Mouse (Mus musculus) kidney, embryonic 16.5 days (tissue): ENCODE results near the gene Mrrf. TPM values are rescaled to one million over a fixed set of nuclear protein-coding genes. Genes with fewer than 3 reads are reported as not detected.

Source experiments
- ATAC-seq: fragments of 200-750 bp; cut with Nextera tagmentation; 2 replicates; pipeline ENCODE4 v1.8.0; 2017; ENCODE audit warnings: moderate TSS enrichment; ENCODE audit not compliant: low FRiP score, low TSS enrichment
- H3K27ac ChIP-seq: fragments of 300-500 bp; sonication (generic); 2 replicates; pipeline ENCODE4 v1.5.1; 2014; ENCODE audit warnings: low read length
- H3K27me3 ChIP-seq: fragments of 300-500 bp; sonication (generic); 2 replicates; pipeline ENCODE4 v1.6.1; 2014; ENCODE audit warnings: low read length, control low read depth, mixed read lengths; ENCODE audit not compliant: insufficient read depth
- H3K36me3 ChIP-seq: fragments of 300-500 bp; sonication (generic); 2 replicates; pipeline ENCODE4 v1.6.1; 2014; ENCODE audit warnings: low read length, control low read depth, mixed read lengths; ENCODE audit not compliant: insufficient read depth
- H3K4me1 ChIP-seq: fragments of 300-500 bp; sonication (generic); 2 replicates; pipeline ENCODE4 v1.6.1; 2014; ENCODE audit warnings: low read length, control low read depth, mixed read lengths; ENCODE audit not compliant: insufficient read depth
- H3K4me2 ChIP-seq: fragments of 300-500 bp; sonication (generic); replicated peaks from 2 replicates; pipeline ENCODE4 v1.6.1; 2014; ENCODE audit warnings: low read depth, low read length
- H3K4me3 ChIP-seq: fragments of 300-500 bp; sonication (generic); 2 replicates; pipeline ENCODE4 v1.5.1; 2014; ENCODE audit warnings: mild to moderate bottlenecking, low read length
- H3K9ac ChIP-seq: fragments of 300-500 bp; sonication (generic); replicated peaks from 2 replicates; pipeline ENCODE4 v1.6.1; 2014; ENCODE audit warnings: low read length
- H3K9me3 ChIP-seq: fragments of 300-500 bp; sonication (generic); 2 replicates; pipeline ENCODE4 v1.6.1; 2016; ENCODE audit warnings: low read length, control low read depth
- WGBS: fragments of 180-500 bp; shearing (Covaris S2); extraction: QIAGEN DNeasy Blood & Tissue Kit; methylation state at CpG from one replicate; pipeline ENCODE4 v1.1.7; 2014; 5-methylcytosine and 5-hydroxymethylcytosine counted together
- polyA plus RNA-seq: library from polyadenylated mRNA; unstranded; fragments of >200 nt; fragmentation: Nextera tagmentation; extraction: Ambion mirVana; gene quantifications from 2 replicates; pipeline ENCODE4 v1.2.1, GENCODE M21; 2015

The Mrrf gene
- polyA plus RNA-seq, 1 experiment from 2014 or later, result 31.7 TPM

- Histone ChIP-seq H3K9me3 (no peaks in the 10 kb centered on the region), H3K27me3 (peaks cover 20% of the 10 kb centered on the region), H3K36me3 (no peaks in the 10 kb centered on the region), H3K4me2 (no peak overlapping the region), H3K27ac (no peak overlapping the region), H3K4me3 (no peak overlapping the region), H3K9ac (no peak overlapping the region), H3K4me1 (peaks cover 12% of the 10 kb centered on the region)
- 64% methylated on average over 3 of the region's 3 CpGs for WGBS
- ATAC-seq, result no peak
These were observed 60.8 kb downstream of the Mrrf start for GRCm38 (mm10) chr2:36197021-36197420.

- Histone ChIP-seq H3K27ac (no peak overlapping the region), H3K27me3 (peaks cover 32% of the 10 kb centered on the region), H3K4me2 (peak overlapping the region; percentile 34), H3K9me3 (no peaks in the 10 kb centered on the region), H3K4me3 (no peak overlapping the region), H3K36me3 (no peaks in the 10 kb centered on the region), H3K9ac (0 out of 2 replicates have a peak overlapping the region, but pooled peaks have one; percentile 45), H3K4me1 (peaks cover 21% of the 10 kb centered on the region)
- WGBS, result 19% methylated on average over 20 of the region's 20 CpGs
- ATAC-seq, result peak; percentile 75
These were observed 62.0 kb downstream of the Mrrf start for GRCm38 (mm10) chr2:36197919-36198881.

- Histone ChIP-seq H3K27ac (peak overlapping the region; percentile 36; the same call in 1 of the 2 replicates), H3K4me1 (peaks cover 26% of the 10 kb centered on the region), H3K4me3 (no peak overlapping the region), H3K9me3 (no peaks in the 10 kb centered on the region), H3K4me2 (peak overlapping the region; percentile 34), H3K9ac (no peak overlapping the region), H3K27me3 (peaks cover 38% of the 10 kb centered on the region), H3K36me3 (no peaks in the 10 kb centered on the region)
- ATAC-seq, result no peak
- WGBS, result 22% methylated on average over 3 of the region's 3 CpGs
These were observed 62.7 kb downstream of the Mrrf start for GRCm38 (mm10) chr2:36198882-36199262.

GRCm38 (mm10) chr2:36200813-36201212 lies 64.6 kb downstream of the Mrrf start:
- H3K4me1 ChIP-seq, result peaks cover 26% of the 10 kb centered on the region
- no peak overlapping the region for H3K9ac ChIP-seq
- H3K27me3 ChIP-seq, result peaks cover 49% of the 10 kb centered on the region
- WGBS, result 90% methylated on average over 2 of the region's 2 CpGs
- H3K36me3 ChIP-seq, result no peaks in the 10 kb centered on the region
- no peak overlapping the region for H3K27ac ChIP-seq
- no peak for ATAC-seq
- no peak overlapping the region for H3K4me2 ChIP-seq
- no peaks in the 10 kb centered on the region for H3K9me3 ChIP-seq
- no peak overlapping the region for H3K4me3 ChIP-seq

GRCm38 (mm10) chr2:36201756-36202610 lies 65.8 kb downstream of the Mrrf start:
- 22% methylated on average over 18 of the region's 18 CpGs for WGBS
- no peak overlapping the region for H3K9ac ChIP-seq
- no peaks in the 10 kb centered on the region for H3K36me3 ChIP-seq
- H3K27me3 ChIP-seq, result peaks cover 49% of the 10 kb centered on the region
- H3K4me3 ChIP-seq, result peak overlapping the region; percentile 50
- no peak for ATAC-seq
- H3K27ac ChIP-seq, result no peak overlapping the region
- H3K9me3 ChIP-seq, result no peaks in the 10 kb centered on the region
- H3K4me1 ChIP-seq, result peaks cover 26% of the 10 kb centered on the region
- peak overlapping the region; percentile 83 for H3K4me2 ChIP-seq

- Histone ChIP-seq H3K4me3 (peak overlapping the region; percentile 50), H3K27ac (no peak overlapping the region), H3K4me2 (peak overlapping the region; percentile 83), H3K9me3 (no peaks in the 10 kb centered on the region), H3K36me3 (no peaks in the 10 kb centered on the region), H3K4me1 (peaks cover 26% of the 10 kb centered on the region), H3K27me3 (peaks cover 49% of the 10 kb centered on the region), H3K9ac (no peak overlapping the region; the same call in 1 of the 2 replicates)
- no peak for ATAC-seq
- 16% methylated on average over 5 of the region's 5 CpGs for WGBS
These were observed 66.4 kb downstream of the Mrrf start for GRCm38 (mm10) chr2:36202611-36202880.

GRCm38 (mm10) chr2:36203011-36203825 lies 67.0 kb downstream of the Mrrf start:
- H3K4me3 ChIP-seq, result peak overlapping the region; percentile 50
- peaks cover 23% of the 10 kb centered on the region for H3K4me1 ChIP-seq
- H3K9ac ChIP-seq, result peak overlapping the region; percentile 29
- peak overlapping the region; percentile 83 for H3K4me2 ChIP-seq
- peak; percentile 55; the same call in 1 of the 2 replicates for ATAC-seq
- H3K36me3 ChIP-seq, result no peaks in the 10 kb centered on the region
- WGBS, result 2% methylated on average over 39 of the region's 39 CpGs
- H3K27me3 ChIP-seq, result peaks cover 49% of the 10 kb centered on the region
- no peaks in the 10 kb centered on the region for H3K9me3 ChIP-seq
- H3K27ac ChIP-seq, result no peak overlapping the region

- Histone ChIP-seq H3K9ac (no peak overlapping the region), H3K4me3 (no peak overlapping the region), H3K4me2 (no peak overlapping the region), H3K4me1 (peaks cover 14% of the 10 kb centered on the region), H3K9me3 (no peaks in the 10 kb centered on the region), H3K27me3 (peaks cover 45% of the 10 kb centered on the region), H3K27ac (no peak overlapping the region), H3K36me3 (no peaks in the 10 kb centered on the region)
- ATAC-seq, result no peak
- WGBS, result 72% methylated on average over 4 of the region's 4 CpGs
These were observed 68.4 kb downstream of the Mrrf start for GRCm38 (mm10) chr2:36204595-36204994.

GRCm38 (mm10) chr2:36207071-36207470 lies 70.9 kb downstream of the Mrrf start:
- Histone ChIP-seq H3K4me3 (no peak overlapping the region), H3K9ac (no peak overlapping the region), H3K27me3 (peaks cover 43% of the 10 kb centered on the region), H3K9me3 (no peaks in the 10 kb centered on the region), H3K27ac (no peak overlapping the region), H3K4me1 (peaks cover 29% of the 10 kb centered on the region), H3K4me2 (no peak overlapping the region), H3K36me3 (no peaks in the 10 kb centered on the region)
- 55% methylated on average over 11 of the region's 11 CpGs for WGBS
- ATAC-seq, result no peak
